Mouse (Mus musculus): ENCODE results near the gene Camkv. TPM values are rescaled to one million over a fixed set of nuclear protein-coding genes. Genes with fewer than 3 reads are reported as not detected.
A peak's percentile ranks its signal among the peaks of the same experiment; 100 is the strongest.

The Camkv gene
- polyA plus RNA-seq, 2 experiments = 0.10 TPM; not detected in 1

DNA sequence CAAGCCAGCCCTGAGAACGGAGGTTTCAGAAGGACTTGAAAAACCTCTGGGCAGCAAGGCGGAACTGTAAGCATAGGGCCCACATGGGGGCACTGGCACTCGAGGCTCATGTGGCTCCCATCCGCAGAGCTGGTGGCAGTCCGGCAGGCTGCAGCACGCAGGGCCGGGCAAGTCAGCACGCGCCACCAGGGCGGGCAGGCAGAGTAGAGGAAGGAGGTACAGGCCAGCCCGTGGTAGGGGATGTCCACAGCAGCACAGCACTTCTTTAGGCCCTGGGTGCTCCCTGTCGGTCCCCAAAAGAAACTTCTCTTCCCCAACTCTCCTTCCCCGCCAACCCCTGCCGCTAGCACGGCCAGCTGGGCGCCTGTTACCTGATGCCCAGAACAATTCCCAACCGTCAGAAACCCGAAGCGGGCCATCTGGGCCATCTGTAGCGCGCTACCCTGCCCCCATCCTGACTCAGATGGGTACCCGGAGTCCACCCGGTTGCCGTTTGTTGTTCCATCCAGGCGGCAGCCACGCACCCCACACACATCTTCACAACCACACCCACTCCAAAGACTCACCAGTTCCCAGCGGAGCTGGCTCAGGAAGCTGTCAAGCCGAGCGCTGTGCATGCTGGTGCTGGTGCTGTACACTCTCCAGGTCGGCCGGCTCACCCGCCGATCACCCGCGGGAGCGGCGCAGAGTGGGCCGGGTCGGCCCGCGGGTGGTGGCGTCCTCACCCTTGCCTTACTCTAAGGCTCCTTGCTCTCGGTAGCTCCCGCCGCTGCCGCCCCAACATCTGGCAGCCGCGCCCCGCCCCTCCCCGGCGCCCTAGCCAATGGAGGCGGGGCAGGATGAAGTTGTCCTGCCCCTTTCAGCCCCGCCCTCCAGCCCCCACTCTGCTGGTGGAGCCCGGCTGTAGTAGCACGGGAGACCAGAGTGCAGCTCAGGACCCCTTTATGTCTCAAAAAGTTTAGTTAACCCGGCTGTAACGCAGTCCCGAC lies 50.0 kb downstream of the Camkv start, which contains the start of gene Inka1:
Inka1 (minus strand) TSS at position 749 of the 989 bp plus-strand sequence.
- peak within 1 kb of the TSS; percentile 92 for H3K4me2 ChIP-seq (ENCODE audit: low read depth)
- H3K9me3 ChIP-seq (ENCODE audit: control insufficient read depth, low read length) = no peaks in the 10 kb centered on the region
- TF ChIP-seq CTCF (IDR thresholded peaks at IDR 0.05; ENCODE audit: low read depth) = peak; percentile 50
- peak; percentile 43; the same call in 1 of the 2 replicates for TF ChIP-seq EP300 (IDR thresholded peaks at IDR 0.05; ENCODE audit: low read depth)
- H3K36me3 ChIP-seq (replicated peaks; ENCODE audit: control insufficient read depth, insufficient read depth, low read depth) = peaks cover 38% of the 10 kb centered on the region
- peak within 1 kb of the TSS; percentile 84 to 86 for H3K4me3 ChIP-seq (ENCODE audit: insufficient read depth in 1 of 2, low read depth in 2 of 2, low read length in 2 of 2)
- H3K27ac ChIP-seq = peak within 1 kb of the TSS; percentile 96
- under 1% methylated on average over 58 of the region's 58 CpGs for whole genome bisulfite sequencing (ENCODE audit: insufficient replicate concordance)
- peak; percentile 75 for ATAC-seq (ENCODE audit: insufficient read depth)
- peak; percentile 82 to 88 (median 83) for DNase-seq (ENCODE audit: low read depth in 3 of 3, low spot score in 3 of 3)
- peaks cover 43 to 50% of the 10 kb centered on the region in 2 experiments for H3K4me1 ChIP-seq (replicated peaks; ENCODE audit: control insufficient read depth in 2 of 2, insufficient read depth in 2 of 2, low read length in 1 of 2)
- peak within 1 kb of the TSS; percentile 86 for H3K9ac ChIP-seq (replicated peaks)
- H3K27me3 ChIP-seq (ENCODE audit: control insufficient read depth, insufficient read depth, low read length) = no peaks in the 10 kb centered on the region; the same call in 1 of the 2 replicates

GRCm38 (mm10) chr9:107986376-107986775 lies 50.9 kb downstream of the Camkv start:
- peak; percentile 14; the same call in 1 of the 2 replicates for ATAC-seq (ENCODE audit: insufficient read depth)
- TF ChIP-seq EP300 (IDR thresholded peaks at IDR 0.05; ENCODE audit: low read depth) (no peak), CTCF (IDR thresholded peaks at IDR 0.05; ENCODE audit: low read depth) (peak; percentile 96)
- no peak overlapping the region; the same call in none of the 2 replicates for H3K9ac ChIP-seq (replicated peaks)

DNA sequence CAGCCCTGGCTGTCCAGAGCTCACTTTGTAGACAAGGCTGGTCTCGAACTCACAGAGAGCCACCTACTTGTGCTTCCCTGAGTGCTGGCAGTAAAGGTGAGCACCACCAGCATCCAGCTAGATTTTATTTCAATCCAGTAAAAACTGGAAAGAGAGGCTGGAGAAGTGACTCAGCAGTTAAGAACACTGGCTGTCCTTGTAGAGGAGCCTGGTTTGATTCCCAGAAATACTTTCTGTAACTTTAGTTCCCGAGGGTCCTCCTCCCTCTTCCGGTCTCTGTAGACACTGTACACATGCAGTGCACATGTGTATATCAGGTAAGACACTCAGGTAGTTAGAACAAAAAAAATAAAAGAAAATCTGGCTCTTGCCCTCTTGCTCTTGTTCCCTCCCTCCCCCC lies 52.5 kb downstream of the Camkv start:
- H3K27ac ChIP-seq = no peak overlapping the region
- no peaks in the 10 kb centered on the region; the same call in 1 of the 2 replicates for H3K27me3 ChIP-seq (ENCODE audit: control insufficient read depth, insufficient read depth, low read length)
- H3K4me2 ChIP-seq (ENCODE audit: low read depth) = no peak overlapping the region
- H3K9me3 ChIP-seq (ENCODE audit: control insufficient read depth, low read length) = no peaks in the 10 kb centered on the region
- TF ChIP-seq EP300 (IDR thresholded peaks at IDR 0.05; ENCODE audit: low read depth) = no peak
- no peak for TF ChIP-seq CTCF (IDR thresholded peaks at IDR 0.05; ENCODE audit: low read depth)
- H3K36me3 ChIP-seq (replicated peaks; ENCODE audit: control insufficient read depth, insufficient read depth, low read depth) = peaks cover 19% of the 10 kb centered on the region
- H3K4me1 ChIP-seq (replicated peaks; ENCODE audit: control insufficient read depth in 2 of 2, insufficient read depth in 2 of 2, low read length in 1 of 2) = peaks cover 21 to 26% of the 10 kb centered on the region in 2 experiments
- DNase-seq (ENCODE audit: low read depth in 3 of 3, low spot score in 3 of 3) = no peak
- no peak overlapping the region for H3K9ac ChIP-seq (replicated peaks)
- no peak for ATAC-seq (ENCODE audit: insufficient read depth)
- WGBS (ENCODE audit: insufficient replicate concordance) = 60% methylated on average over 3 of the region's 3 CpGs
- H3K4me3 ChIP-seq (ENCODE audit: insufficient read depth in 1 of 2, low read depth in 2 of 2, low read length in 2 of 2) = no peak overlapping the region

More at GRCm38 (mm10) chr9:107986376-107986775, 50.9 kb downstream of the Camkv start:
- H3K27ac ChIP-seq = peak overlapping the region; percentile 62; the same call in 1 of the 2 replicates
- H3K4me3 ChIP-seq (ENCODE audit: insufficient read depth in 1 of 2, low read depth in 2 of 2, low read length in 2 of 2) = peak overlapping the region; percentile 84 to 86
- peak overlapping the region; percentile 92 for H3K4me2 ChIP-seq (ENCODE audit: low read depth)
- peaks cover 34 to 40% of the 10 kb centered on the region in 2 experiments for H3K4me1 ChIP-seq (replicated peaks; ENCODE audit: control insufficient read depth in 2 of 2, insufficient read depth in 2 of 2, low read length in 1 of 2)
- no peaks in the 10 kb centered on the region for H3K9me3 ChIP-seq (ENCODE audit: control insufficient read depth, low read length)
- WGBS (ENCODE audit: insufficient replicate concordance) = under 1% methylated on average over 18 of the region's 18 CpGs
- no peaks in the 10 kb centered on the region; the same call in 1 of the 2 replicates for H3K27me3 ChIP-seq (ENCODE audit: control insufficient read depth, insufficient read depth, low read length)
- DNase-seq (ENCODE audit: low read depth in 3 of 3, low spot score in 3 of 3) = peak in 2 of 3 experiments; percentile 64 to 70
- peaks cover 29% of the 10 kb centered on the region for H3K36me3 ChIP-seq (replicated peaks; ENCODE audit: control insufficient read depth, insufficient read depth, low read depth)

DNA sequence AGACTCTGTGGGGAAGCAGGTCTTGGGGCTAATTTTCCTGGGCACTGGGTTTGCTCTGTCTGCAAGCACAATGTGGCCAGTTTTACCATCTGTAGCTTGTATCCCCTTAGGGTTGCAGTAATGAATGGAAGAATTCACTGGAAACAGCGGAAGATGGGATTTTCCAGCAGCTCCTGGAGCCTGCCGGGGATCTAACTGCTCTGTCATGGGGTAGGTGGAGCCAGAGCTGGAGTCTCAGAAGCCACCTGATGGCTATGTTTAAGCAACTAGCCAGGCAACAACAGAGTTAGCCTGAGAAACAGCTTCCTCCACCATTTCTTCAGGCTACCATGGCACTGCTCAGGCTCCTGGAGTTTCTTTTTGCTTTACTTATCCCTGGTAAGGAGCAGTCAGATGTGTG lies 56.7 kb downstream of the Camkv start, which contains the start of gene Cdhr4:
Cdhr4 (plus strand) TSS at position 301 of the 400 bp plus-strand sequence.
- TF ChIP-seq EP300 (IDR thresholded peaks at IDR 0.05; ENCODE audit: low read depth) (no peak), CTCF (IDR thresholded peaks at IDR 0.05; ENCODE audit: low read depth) (no peak)
- ATAC-seq (ENCODE audit: insufficient read depth) (no peak), DNase-seq (ENCODE audit: low read depth in 3 of 3, low spot score in 3 of 3) (no peak)
- H3K4me2 ChIP-seq (ENCODE audit: low read depth) = no peak within 1 kb of the TSS
- H3K27ac ChIP-seq = no peak within 1 kb of the TSS
- peaks cover 0 to 3% of the 10 kb centered on the region in 2 experiments; a peak in 2 of 4 replicates for H3K4me1 ChIP-seq (replicated peaks; ENCODE audit: control insufficient read depth in 2 of 2, insufficient read depth in 2 of 2, low read length in 1 of 2)
- H3K4me3 ChIP-seq (ENCODE audit: insufficient read depth in 1 of 2, low read depth in 2 of 2, low read length in 2 of 2) = no peak within 1 kb of the TSS
- H3K9ac ChIP-seq (replicated peaks) = no peak within 1 kb of the TSS
- H3K27me3 ChIP-seq (ENCODE audit: control insufficient read depth, insufficient read depth, low read length) = no peaks in the 10 kb centered on the region; the same call in 1 of the 2 replicates
- H3K9me3 ChIP-seq (ENCODE audit: control insufficient read depth, low read length) = no peaks in the 10 kb centered on the region
- no peaks in the 10 kb centered on the region for H3K36me3 ChIP-seq (replicated peaks; ENCODE audit: control insufficient read depth, insufficient read depth, low read depth)
- WGBS (ENCODE audit: insufficient replicate concordance) = 82% methylated on average over 2 of the region's 2 CpGs
